Mouse (Mus musculus): ENCODE measurements around the gene Pias4. TPM values are rescaled to one million over a fixed set of nuclear protein-coding genes. Genes with fewer than 3 reads are reported as not detected.
"Not testable (repeated sequence)": the region's sequence is repeated elsewhere in the genome, so short reads cannot be mapped to it uniquely, and the experiment has no call there.

Pias4 gene
- polyA plus RNA-seq, 1 experiment from 2014 or later = 61.4 TPM

- not testable (repeated sequence) for H3K9me3 ChIP-seq (replicated peaks); DNase-seq (ENCODE audit: low spot score)
- 13% methylated on average over 4 of the region's 4 CpGs for WGBS
These were observed 7.6 kb upstream of the Pias4 start for GRCm38 (mm10) chr10:81175345-81175701.

GRCm38 (mm10) chr10:81174617-81175344 lies 7.1 kb upstream of the Pias4 start:
- H3K9me3 ChIP-seq (replicated peaks) = no peaks in the 10 kb centered on the region
- peak; percentile 93 for DNase-seq (ENCODE audit: low spot score)
- peaks cover 29% of the 10 kb centered on the region for H3K36me3 ChIP-seq
- 1% methylated on average over 29 of the region's 29 CpGs for WGBS
- H3K27ac ChIP-seq (replicated peaks) = peak overlapping the region; percentile 97
- peak overlapping the region; percentile 54 for H3K4me3 ChIP-seq
- H3K4me1 ChIP-seq = peaks cover 59% of the 10 kb centered on the region
- H3K27me3 ChIP-seq (ENCODE audit: low read depth, poor library complexity, severe bottlenecking) = no peaks in the 10 kb centered on the region

More at GRCm38 (mm10) chr10:81175345-81175701, 7.6 kb upstream of the Pias4 start:
- Histone ChIP-seq H3K36me3 (peaks cover 34% of the 10 kb centered on the region), H3K4me1 (peaks cover 62% of the 10 kb centered on the region), H3K27ac (replicated peaks) (peak overlapping the region; percentile 97), H3K4me3 (peak overlapping the region; percentile 54)
- not testable (repeated sequence) for H3K27me3 ChIP-seq (ENCODE audit: low read depth, poor library complexity, severe bottlenecking)

GRCm38 (mm10) chr10:81173132-81173531 lies 5.4 kb upstream of the Pias4 start:
- peaks cover 13% of the 10 kb centered on the region for H3K36me3 ChIP-seq
- peaks cover 59% of the 10 kb centered on the region for H3K4me1 ChIP-seq
- H3K4me3 ChIP-seq = peak overlapping the region; percentile 54
- DNase-seq (ENCODE audit: low spot score) = peak; percentile 88
- no peaks in the 10 kb centered on the region for H3K27me3 ChIP-seq (ENCODE audit: low read depth, poor library complexity, severe bottlenecking)
- H3K27ac ChIP-seq (replicated peaks) = peak overlapping the region; percentile 97
- WGBS = 3% methylated on average over 21 of the region's 21 CpGs
- H3K9me3 ChIP-seq (replicated peaks) = no peaks in the 10 kb centered on the region

GRCm38 (mm10) chr10:81169411-81169900 lies 1.7 kb upstream of the Pias4 start:
- 0 out of 2 replicates have a peak overlapping the region, but pooled peaks have one; percentile 5 for H3K4me3 ChIP-seq
- H3K4me1 ChIP-seq = peaks cover 58% of the 10 kb centered on the region
- H3K27ac ChIP-seq (replicated peaks); DNase-seq (ENCODE audit: low spot score); H3K9me3 ChIP-seq (replicated peaks); H3K27me3 ChIP-seq (ENCODE audit: low read depth, poor library complexity, severe bottlenecking): not testable (repeated sequence)
- peaks cover 13% of the 10 kb centered on the region for H3K36me3 ChIP-seq
- WGBS = 43% methylated on average over 12 of the region's 14 CpGs

GRCm38 (mm10) chr10:81168521-81169244 lies 960 bp upstream of the Pias4 start:
- Histone ChIP-seq H3K27ac (replicated peaks) (peak overlapping the region; percentile 92), H3K4me1 (peaks cover 50% of the 10 kb centered on the region), H3K4me3 (peak overlapping the region; percentile 98), H3K9me3 (replicated peaks) (no peaks in the 10 kb centered on the region), H3K27me3 (ENCODE audit: low read depth, poor library complexity, severe bottlenecking) (no peaks in the 10 kb centered on the region), H3K36me3 (peaks cover 21% of the 10 kb centered on the region)
- peak; percentile 73 for DNase-seq (ENCODE audit: low spot score)
- 5% methylated on average over 29 of the region's 29 CpGs for WGBS

- Histone ChIP-seq H3K27me3 (ENCODE audit: low read depth, poor library complexity, severe bottlenecking) (no peaks in the 10 kb centered on the region), H3K4me1 (peaks cover 44% of the 10 kb centered on the region), H3K9me3 (replicated peaks) (no peaks in the 10 kb centered on the region), H3K36me3 (peaks cover 27% of the 10 kb centered on the region), H3K27ac (replicated peaks) (peak overlapping the region; percentile 92), H3K4me3 (peak overlapping the region; percentile 98)
- WGBS = 8% methylated on average over 5 of the region's 5 CpGs
- DNase-seq (ENCODE audit: low spot score) = no peak
These were observed 336 bp upstream of the Pias4 start for GRCm38 (mm10) chr10:81168087-81168431.

GRCm38 (mm10) chr10:81165118-81165517 lies 2.6 kb downstream of the Pias4 start:
- WGBS = 88% methylated on average over 8 of the region's 8 CpGs
- H3K4me1 ChIP-seq = peaks cover 48% of the 10 kb centered on the region
- no peak overlapping the region for H3K4me3 ChIP-seq
- H3K9me3 ChIP-seq (replicated peaks) = no peaks in the 10 kb centered on the region
- no peaks in the 10 kb centered on the region for H3K27me3 ChIP-seq (ENCODE audit: low read depth, poor library complexity, severe bottlenecking)
- no peak overlapping the region for H3K27ac ChIP-seq (replicated peaks)
- DNase-seq (ENCODE audit: low spot score) = no peak
- H3K36me3 ChIP-seq = peaks cover 56% of the 10 kb centered on the region

GRCm38 (mm10) chr10:81162318-81162652 lies 5.4 kb downstream of the Pias4 start:
- 89% methylated on average over 2 of the region's 2 CpGs for WGBS
- H3K4me3 ChIP-seq = peak overlapping the region; percentile 9; the same call in 1 of the 2 replicates
- H3K9me3 ChIP-seq (replicated peaks) = no peaks in the 10 kb centered on the region
- H3K36me3 ChIP-seq = peaks cover 83% of the 10 kb centered on the region
- H3K4me1 ChIP-seq = peaks cover 26% of the 10 kb centered on the region
- no peak for DNase-seq (ENCODE audit: low spot score)
- no peaks in the 10 kb centered on the region for H3K27me3 ChIP-seq (ENCODE audit: low read depth, poor library complexity, severe bottlenecking)
- no peak overlapping the region for H3K27ac ChIP-seq (replicated peaks)

- Histone ChIP-seq H3K4me3 (peak overlapping the region; percentile 9; the same call in 1 of the 2 replicates), H3K4me1 (peaks cover 21% of the 10 kb centered on the region), H3K27ac (replicated peaks) (peak overlapping the region; percentile 42; the same call in 1 of the 2 replicates), H3K9me3 (replicated peaks) (no peaks in the 10 kb centered on the region), H3K36me3 (peaks cover 88% of the 10 kb centered on the region), H3K27me3 (ENCODE audit: low read depth, poor library complexity, severe bottlenecking) (no peaks in the 10 kb centered on the region)
- WGBS = 97% methylated on average over 8 of the region's 8 CpGs
- DNase-seq (ENCODE audit: low spot score) = no peak
These were observed 6.0 kb downstream of the Pias4 start for GRCm38 (mm10) chr10:81161602-81162317.

GRCm38 (mm10) chr10:81154736-81155135 lies 13.0 kb downstream of the Pias4 start:
- Histone ChIP-seq H3K36me3 (peaks cover 87% of the 10 kb centered on the region), H3K4me1 (peaks cover 5% of the 10 kb centered on the region; the same call in 1 of the 2 replicates), H3K9me3 (replicated peaks) (no peaks in the 10 kb centered on the region), H3K27me3 (ENCODE audit: low read depth, poor library complexity, severe bottlenecking) (no peaks in the 10 kb centered on the region), H3K27ac (replicated peaks) (0 out of 2 replicates have a peak overlapping the region, but pooled peaks have one; percentile 1), H3K4me3 (no peak overlapping the region)
- 85% methylated on average over 6 of the region's 6 CpGs for WGBS
- DNase-seq (ENCODE audit: low spot score) = no peak

GRCm38 (mm10) chr10:81154313-81154712 lies 13.4 kb downstream of the Pias4 start:
- peaks cover 89% of the 10 kb centered on the region for H3K36me3 ChIP-seq
- no peak overlapping the region for H3K4me3 ChIP-seq
- H3K27ac ChIP-seq (replicated peaks) = 0 out of 2 replicates have a peak overlapping the region, but pooled peaks have one; percentile 1
- no peaks in the 10 kb centered on the region for H3K9me3 ChIP-seq (replicated peaks)
- peaks cover 6% of the 10 kb centered on the region; the same call in 1 of the 2 replicates for H3K4me1 ChIP-seq
- DNase-seq (ENCODE audit: low spot score) = no peak
- 93% methylated on average over 12 of the region's 12 CpGs for WGBS
- no peaks in the 10 kb centered on the region for H3K27me3 ChIP-seq (ENCODE audit: low read depth, poor library complexity, severe bottlenecking)

- Histone ChIP-seq H3K27ac (replicated peaks) (no peak overlapping the region), H3K36me3 (peaks cover 89% of the 10 kb centered on the region)
These were observed 15.1 kb downstream of the Pias4 start for GRCm38 (mm10) chr10:81152609-81153008.

More at GRCm38 (mm10) chr10:81152609-81153008, 15.1 kb downstream of the Pias4 start:
- H3K4me3 ChIP-seq = no peak overlapping the region
- peaks cover 6% of the 10 kb centered on the region; the same call in 1 of the 2 replicates for H3K4me1 ChIP-seq
- WGBS = 83% methylated on average over 12 of the region's 12 CpGs
- H3K9me3 ChIP-seq (replicated peaks) = no peaks in the 10 kb centered on the region
- H3K27me3 ChIP-seq (ENCODE audit: low read depth, poor library complexity, severe bottlenecking) = no peaks in the 10 kb centered on the region
- no peak for DNase-seq (ENCODE audit: low spot score)

Data from midbrain, embryonic 10.5 days (tissue).